Mouse (Mus musculus) hindbrain, embryonic 16.5 days (tissue): ENCODE measurements at regions not wholly inside any gene's neighbourhood (a gene's known extent, or its start where the extent isn't known, plus 50 kb on each side); places are given as distances from the start of the nearest gene placed in this dataset.

Experiments
- ATAC-seq: fragments of 200-750 bp; cut with Nextera tagmentation; 2 replicates; pipeline ENCODE4 v1.8.0; 2017; ENCODE audit warnings: moderate TSS enrichment, moderate library complexity
- H3K27ac ChIP-seq: fragments of 300-500 bp; sonication (generic); 2 replicates; pipeline ENCODE4 v1.5.1; 2014; ENCODE audit warnings: low read depth, mild to moderate bottlenecking, control low read depth, low read length, moderate library complexity
- H3K27me3 ChIP-seq: fragments of 300-500 bp; sonication (generic); replicated peaks from 2 replicates; pipeline ENCODE4 v1.6.1; 2014; ENCODE audit warnings: low read length; ENCODE audit not compliant: control insufficient read depth, insufficient read depth
- H3K36me3 ChIP-seq: fragments of 300-500 bp; sonication (generic); 2 replicates; pipeline ENCODE4 v1.6.1; 2014; ENCODE audit warnings: mild to moderate bottlenecking, low read length, moderate library complexity, mixed read lengths; ENCODE audit not compliant: control insufficient read depth, insufficient read depth
- H3K4me1 ChIP-seq: fragments of 300-500 bp; sonication (generic); 2 replicates; pipeline ENCODE4 v1.6.1; 2014; ENCODE audit warnings: low read depth, low read length; ENCODE audit not compliant: control insufficient read depth, insufficient read depth
- H3K4me2 ChIP-seq: fragments of 300-500 bp; sonication (generic); 2 replicates; pipeline ENCODE4 v1.6.1; 2014; ENCODE audit warnings: mild to moderate bottlenecking, low read length, control low read depth, moderate library complexity
- H3K4me3 ChIP-seq: fragments of 300-500 bp; sonication (generic); 2 replicates; pipeline ENCODE4 v1.5.1; 2014; ENCODE audit warnings: mild to moderate bottlenecking, low read length, control low read depth, moderate library complexity
- H3K9ac ChIP-seq: fragments of 300-500 bp; sonication (generic); 2 replicates; pipeline ENCODE4 v1.6.1; 2014; ENCODE audit warnings: low read depth, mild to moderate bottlenecking, control low read depth, low read length, moderate library complexity
- H3K9me3 ChIP-seq: fragments of 300-500 bp; sonication (generic); 2 replicates; pipeline ENCODE4 v1.6.1; 2014; ENCODE audit warnings: mild to moderate bottlenecking, low read length, moderate library complexity; ENCODE audit not compliant: control insufficient read depth
- WGBS: fragments of 180-500 bp; shearing (Covaris S2); extraction: QIAGEN DNeasy Blood & Tissue Kit; methylation state at CpG from one replicate; pipeline ENCODE4 v1.1.7; 2014; 5-methylcytosine and 5-hydroxymethylcytosine counted together

DNA sequence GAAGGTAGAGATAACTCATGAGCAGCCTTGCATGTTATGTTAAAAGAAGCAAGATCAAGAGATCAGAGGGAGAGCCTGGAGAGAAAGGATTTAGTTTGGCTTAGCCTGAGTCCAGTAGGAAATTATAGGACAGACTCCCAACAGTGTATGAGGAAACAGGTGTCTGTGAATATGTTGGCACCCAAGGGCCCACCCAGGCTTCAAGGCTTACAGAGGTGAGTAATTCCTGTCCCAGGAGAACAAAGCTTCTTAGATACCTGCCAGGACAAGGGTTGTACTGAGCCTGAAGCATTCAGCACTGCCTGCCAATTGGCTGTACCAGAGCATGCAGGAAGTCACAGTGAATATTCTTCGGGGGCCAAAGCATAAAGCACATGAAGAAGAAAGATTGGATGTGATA, 101.2 kb upstream of the Ddit4l start:
- Histone ChIP-seq H3K4me1 (no peaks in the 10 kb centered on the region), H3K4me2 (no peak overlapping the region), H3K27me3 (no peaks in the 10 kb centered on the region), H3K27ac (no peak overlapping the region), H3K4me3 (no peak overlapping the region), H3K9me3 (no peaks in the 10 kb centered on the region), H3K9ac (no peak overlapping the region), H3K36me3 (no peaks in the 10 kb centered on the region)
- no peak for ATAC-seq
- WGBS, result 85% methylated on average over 1 of the region's 1 CpGs

DNA sequence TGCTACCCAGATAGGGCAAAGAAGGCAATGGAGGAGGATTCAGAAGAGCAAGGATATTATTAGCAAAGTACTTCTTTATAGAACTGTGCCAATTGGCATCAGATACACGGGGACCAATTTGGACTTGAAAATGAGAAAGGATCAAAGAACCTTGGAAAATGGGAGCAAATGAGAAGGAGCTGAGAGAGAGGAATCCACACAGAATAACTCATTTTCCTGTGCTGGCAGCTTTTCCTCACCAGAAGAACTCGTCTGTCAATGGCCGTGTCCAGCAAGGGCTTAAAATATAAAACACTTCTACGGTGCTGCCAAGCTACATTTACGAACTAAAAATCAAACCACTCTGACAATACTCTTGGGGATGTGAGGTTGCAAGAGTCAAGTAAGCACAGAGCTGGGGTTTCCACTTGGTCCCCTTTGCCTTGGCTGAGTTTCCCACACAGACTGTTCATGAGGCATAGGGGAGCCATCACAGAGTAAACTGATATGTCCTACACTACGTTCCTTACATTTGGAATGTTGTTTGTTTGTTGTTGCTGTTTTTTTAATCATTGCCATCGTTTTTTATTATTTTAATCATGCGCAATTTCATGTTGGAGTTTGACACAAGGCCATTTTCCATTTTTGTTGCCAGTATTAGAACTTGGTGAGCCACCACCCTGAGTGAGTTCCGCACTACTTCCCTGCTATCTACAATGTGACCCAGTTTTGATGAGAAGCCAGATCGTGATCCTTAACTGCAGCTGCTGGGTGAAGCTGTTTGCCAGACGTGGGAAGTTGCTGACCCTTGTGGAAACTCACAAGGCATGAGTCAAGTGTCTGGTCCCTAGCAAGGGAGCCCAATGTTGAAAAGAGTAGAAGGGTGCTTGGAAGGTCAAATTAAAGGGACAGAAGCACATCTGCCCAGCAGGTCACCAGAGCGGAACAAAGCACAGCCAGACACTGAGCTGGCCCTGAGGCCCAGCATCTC, 95.5 kb upstream of the Ddit4l start:
- Histone ChIP-seq H3K9ac (no peak overlapping the region), H3K4me3 (no peak overlapping the region), H3K27me3 (no peaks in the 10 kb centered on the region), H3K4me1 (no peaks in the 10 kb centered on the region), H3K4me2 (no peak overlapping the region), H3K36me3 (no peaks in the 10 kb centered on the region), H3K9me3 (no peaks in the 10 kb centered on the region), H3K27ac (no peak overlapping the region)
- 73% methylated on average over 12 of the region's 12 CpGs for WGBS
- no peak for ATAC-seq

DNA sequence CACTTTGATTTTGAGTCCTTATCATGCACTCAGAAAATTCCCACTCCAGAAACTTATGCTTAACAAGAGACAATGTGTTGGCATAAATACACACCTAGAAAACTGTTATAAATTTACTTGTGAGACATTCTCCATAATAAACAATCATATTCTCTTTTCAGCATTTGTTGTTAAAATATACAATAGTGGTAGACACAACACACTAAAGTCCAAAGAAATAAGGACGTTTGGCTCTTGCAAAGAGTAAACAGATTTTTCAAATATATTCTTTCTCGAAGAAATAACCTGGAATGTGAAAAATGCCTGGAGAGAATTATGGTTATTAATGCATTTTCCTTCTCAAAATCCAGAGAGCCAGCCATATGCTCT, 91.8 kb upstream of the Ddit4l start:
- H3K36me3 ChIP-seq, result no peaks in the 10 kb centered on the region
- no peaks in the 10 kb centered on the region for H3K9me3 ChIP-seq
- WGBS, result 45% methylated on average over 2 of the region's 2 CpGs
- no peak overlapping the region for H3K4me2 ChIP-seq
- H3K27me3 ChIP-seq, result no peaks in the 10 kb centered on the region
- no peak for ATAC-seq
- no peak overlapping the region for H3K4me3 ChIP-seq
- H3K4me1 ChIP-seq, result no peaks in the 10 kb centered on the region
- H3K27ac ChIP-seq, result no peak overlapping the region
- no peak overlapping the region for H3K9ac ChIP-seq

DNA sequence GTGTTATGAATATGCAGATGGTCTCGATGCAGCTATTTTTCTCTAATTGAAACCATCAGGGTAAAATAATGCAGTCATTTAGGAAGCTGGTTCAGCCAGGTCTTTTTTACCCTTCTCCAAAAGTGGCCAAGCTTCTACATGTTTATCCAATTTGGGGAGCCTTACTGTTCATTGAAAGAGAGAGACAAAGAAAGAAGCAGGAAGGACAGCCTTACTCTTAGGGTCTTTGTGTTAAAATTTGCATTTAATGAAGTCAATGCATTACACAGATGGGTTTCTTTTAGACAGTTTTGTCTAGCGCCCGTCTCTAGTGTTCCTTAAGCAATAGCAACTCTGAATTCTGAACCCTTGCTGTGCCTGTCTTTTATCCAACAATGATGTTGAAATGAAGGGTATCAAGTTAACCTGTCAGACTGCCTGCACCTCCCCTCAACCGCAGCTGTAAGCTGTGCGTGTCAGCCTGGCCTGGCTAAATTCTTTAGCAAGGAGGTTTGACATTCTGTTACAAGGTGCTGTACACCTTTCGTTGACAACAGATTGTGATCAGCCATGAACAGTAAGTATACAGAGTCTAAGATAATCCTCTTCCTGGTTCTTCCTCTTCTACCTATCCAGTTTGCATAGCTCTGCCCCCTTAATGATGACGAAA, 91.3 kb upstream of the Ddit4l start:
- Histone ChIP-seq H3K27ac (no peak overlapping the region), H3K4me2 (no peak overlapping the region), H3K27me3 (no peaks in the 10 kb centered on the region), H3K9me3 (no peaks in the 10 kb centered on the region), H3K4me3 (no peak overlapping the region), H3K9ac (no peak overlapping the region), H3K4me1 (no peaks in the 10 kb centered on the region), H3K36me3 (no peaks in the 10 kb centered on the region)
- 29% methylated on average over 7 of the region's 7 CpGs for WGBS
- ATAC-seq, result 0 out of 2 replicates have a peak, but pooled peaks have one; percentile 40

DNA sequence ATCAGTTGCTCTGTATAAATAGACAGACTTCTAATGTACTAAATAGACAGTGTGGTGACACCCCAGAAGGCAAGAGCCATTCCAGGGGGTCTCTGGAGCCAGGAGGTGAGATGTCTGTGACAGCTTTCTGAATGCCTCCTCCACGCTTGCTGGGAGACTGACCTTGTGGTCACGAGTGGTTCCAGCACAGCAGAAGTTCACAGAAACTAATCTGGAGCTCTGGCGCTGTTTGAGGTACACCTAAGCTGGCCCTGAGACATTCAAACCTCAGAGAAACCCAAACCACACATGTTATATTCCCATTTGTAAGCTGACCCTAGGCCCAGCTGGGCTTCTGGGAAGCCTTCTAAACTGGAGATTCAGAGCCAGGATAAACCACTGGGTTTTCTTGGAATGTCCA, 79.7 kb upstream of the Ddit4l start:
- 0 out of 2 replicates have a peak, but pooled peaks cover 3% of the 10 kb centered on the region for H3K27me3 ChIP-seq
- no peak overlapping the region for H3K4me2 ChIP-seq
- H3K27ac ChIP-seq, result no peak overlapping the region
- H3K9ac ChIP-seq, result no peak overlapping the region
- H3K36me3 ChIP-seq, result no peaks in the 10 kb centered on the region
- no peaks in the 10 kb centered on the region for H3K4me1 ChIP-seq
- H3K9me3 ChIP-seq, result no peaks in the 10 kb centered on the region
- no peak overlapping the region for H3K4me3 ChIP-seq
- 89% methylated on average over 3 of the region's 3 CpGs for WGBS
- no peak for ATAC-seq

DNA sequence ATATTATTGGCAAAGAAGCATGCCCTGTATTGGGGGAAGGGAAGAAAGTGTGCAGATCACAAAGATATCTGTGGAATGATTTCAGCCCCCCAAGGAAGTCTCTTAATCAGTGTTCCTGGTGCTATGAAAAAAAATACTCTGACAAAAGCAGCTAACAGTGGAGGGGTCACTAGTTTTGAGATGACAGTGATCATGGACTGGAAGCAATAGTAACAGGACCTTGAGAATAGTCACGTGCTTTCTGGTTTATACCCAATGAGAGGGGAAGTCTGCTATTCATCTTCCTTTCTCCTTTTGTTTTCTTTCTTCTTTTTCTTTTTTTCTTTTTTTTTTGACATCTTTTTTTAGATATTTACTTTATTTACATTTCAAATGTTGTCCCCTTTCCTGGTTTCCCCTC, 79.1 kb upstream of the Ddit4l start:
- H3K27me3 ChIP-seq, result 0 out of 2 replicates have a peak, but pooled peaks cover 3% of the 10 kb centered on the region
- H3K9ac ChIP-seq, result no peak overlapping the region
- ATAC-seq, result no peak
- H3K36me3 ChIP-seq, result no peaks in the 10 kb centered on the region
- H3K4me1 ChIP-seq, result peaks cover 1% of the 10 kb centered on the region; the same call in 1 of the 2 replicates
- no peaks in the 10 kb centered on the region for H3K9me3 ChIP-seq
- WGBS, result 57% methylated on average over 1 of the region's 1 CpGs
- no peak overlapping the region for H3K27ac ChIP-seq
- H3K4me3 ChIP-seq, result no peak overlapping the region
- H3K4me2 ChIP-seq, result no peak overlapping the region

DNA sequence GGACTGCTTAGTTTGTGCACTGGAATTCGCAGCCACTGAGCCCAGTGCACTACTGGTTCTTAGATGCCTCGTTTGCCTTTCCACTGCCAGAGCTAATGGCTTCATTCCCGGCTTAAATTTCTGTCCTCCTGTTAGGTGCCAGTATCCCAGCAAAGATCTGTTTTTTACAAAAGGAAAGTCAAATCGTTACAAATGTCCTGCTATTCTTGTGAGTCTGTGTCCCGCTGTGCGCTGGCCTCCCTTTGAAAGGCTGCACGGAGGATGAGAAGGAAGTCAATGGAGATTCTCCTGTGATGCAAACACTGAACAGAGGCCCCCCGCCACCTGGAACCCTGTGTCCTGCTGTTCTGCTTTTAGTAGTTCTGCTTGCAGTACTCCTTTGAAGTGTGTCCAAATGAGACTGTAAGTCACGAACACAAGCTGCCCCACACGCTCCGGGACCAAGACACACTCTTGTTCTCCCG, 74.0 kb upstream of the Ddit4l start:
- H3K36me3 ChIP-seq, result no peaks in the 10 kb centered on the region
- 5% methylated on average over 12 of the region's 12 CpGs for WGBS
- H3K4me2 ChIP-seq, result peak overlapping the region; percentile 51
- H3K9me3 ChIP-seq, result no peaks in the 10 kb centered on the region
- H3K27ac ChIP-seq, result no peak overlapping the region
- H3K4me3 ChIP-seq, result peak overlapping the region; percentile 8
- peaks cover 10% of the 10 kb centered on the region for H3K4me1 ChIP-seq
- ATAC-seq, result peak; percentile 87
- peaks cover 3% of the 10 kb centered on the region; the same call in 1 of the 2 replicates for H3K27me3 ChIP-seq
- no peak overlapping the region; the same call in 1 of the 2 replicates for H3K9ac ChIP-seq

DNA sequence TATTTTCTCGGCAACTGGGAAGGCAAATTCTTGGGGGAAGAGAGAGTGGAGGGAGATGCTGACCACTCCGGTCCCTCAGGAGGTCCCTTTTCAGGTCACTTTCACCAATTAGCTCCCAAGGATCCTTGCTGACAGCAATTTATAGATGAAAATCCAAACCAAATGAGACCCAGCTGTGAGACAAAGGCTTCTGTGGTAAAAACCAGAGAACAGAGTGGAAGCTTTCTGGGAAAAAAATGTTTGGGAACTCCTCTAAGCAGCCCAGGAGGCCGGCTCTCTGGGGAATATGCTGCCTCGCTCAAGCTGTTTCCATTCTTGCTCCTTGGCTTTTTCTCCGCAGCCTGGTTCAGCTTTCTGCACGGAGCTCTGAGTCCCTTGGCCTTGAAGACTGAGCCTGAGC, 73.5 kb upstream of the Ddit4l start:
- ATAC-seq, result peak; percentile 24; the same call in 1 of the 2 replicates
- 3% methylated on average over 6 of the region's 6 CpGs for WGBS
- Histone ChIP-seq H3K36me3 (no peaks in the 10 kb centered on the region), H3K9ac (peak overlapping the region; percentile 23; the same call in 1 of the 2 replicates), H3K4me1 (peaks cover 10% of the 10 kb centered on the region), H3K4me2 (peak overlapping the region; percentile 51), H3K4me3 (peak overlapping the region; percentile 8), H3K27ac (peak overlapping the region; percentile 25; the same call in 1 of the 2 replicates), H3K27me3 (peaks cover 3% of the 10 kb centered on the region; the same call in 1 of the 2 replicates), H3K9me3 (no peaks in the 10 kb centered on the region)

DNA sequence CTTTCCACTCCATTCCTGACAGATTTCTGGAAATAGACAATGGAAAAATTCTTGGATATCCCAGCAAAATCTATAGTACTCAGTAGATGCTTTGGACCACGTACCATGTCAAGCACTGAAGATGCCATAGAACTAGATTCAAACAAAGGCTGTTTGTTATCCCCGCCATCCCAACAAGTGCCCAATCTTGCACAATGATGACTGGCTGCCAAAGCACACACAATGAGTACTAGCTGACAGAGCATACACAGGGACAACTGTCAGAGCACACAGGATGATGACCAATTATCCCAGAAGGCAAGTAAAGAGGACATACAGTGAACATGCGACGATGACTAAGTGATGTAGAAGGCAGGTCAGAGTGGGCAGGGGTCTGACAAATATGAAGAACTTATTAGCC, 70.7 kb upstream of the Ddit4l start:
- H3K27ac ChIP-seq, result no peak overlapping the region
- H3K4me1 ChIP-seq, result peaks cover 10% of the 10 kb centered on the region
- H3K9ac ChIP-seq, result no peak overlapping the region
- H3K4me3 ChIP-seq, result no peak overlapping the region
- ATAC-seq, result no peak
- no peaks in the 10 kb centered on the region for H3K9me3 ChIP-seq
- 91% methylated on average over 4 of the region's 4 CpGs for WGBS
- H3K4me2 ChIP-seq, result no peak overlapping the region
- H3K27me3 ChIP-seq, result no peaks in the 10 kb centered on the region; the same call in 1 of the 2 replicates
- H3K36me3 ChIP-seq, result no peaks in the 10 kb centered on the region
